Mouse (Mus musculus): ENCODE results near the gene Gm10260.

Gene Gm10260

GRCm38 (mm10) chr13:97760532-97760931 lies at the start of gene Gm10260:
Gene Gm10260 (minus strand): TSS chr13:97760632.
- no peak for DNase-seq

- no peak for DNase-seq
Measured at GRCm38 (mm10) chr13:97809828-97810227, 49.4 kb upstream of the Gm10260 start.

- DNase-seq, result no peak
Measured at GRCm38 (mm10) chr13:97805907-97806306, 45.5 kb upstream of the Gm10260 start.

GRCm38 (mm10) chr13:97802386-97802785 lies 42.0 kb upstream of the Gm10260 start:
- DNase-seq, result no peak

- no peak for DNase-seq
Measured at GRCm38 (mm10) chr13:97797462-97797861, 37.0 kb upstream of the Gm10260 start.

- no peak for DNase-seq
Measured at GRCm38 (mm10) chr13:97794780-97795179, 34.3 kb upstream of the Gm10260 start.

- DNase-seq, result peak; percentile 63
Measured at GRCm38 (mm10) chr13:97793932-97794331, 33.5 kb upstream of the Gm10260 start.

- DNase-seq, result no peak
Measured at GRCm38 (mm10) chr13:97791664-97792063, 31.2 kb upstream of the Gm10260 start.

GRCm38 (mm10) chr13:97789782-97790450 lies 29.5 kb upstream of the Gm10260 start:
- DNase-seq, result no peak

GRCm38 (mm10) chr13:97785167-97785835 lies 24.9 kb upstream of the Gm10260 start:
- DNase-seq, result no peak

GRCm38 (mm10) chr13:97783423-97784143 lies 23.2 kb upstream of the Gm10260 start:
- no peak for DNase-seq

GRCm38 (mm10) chr13:97782063-97782462 lies 21.6 kb upstream of the Gm10260 start:
- peak; percentile 38 for DNase-seq

- DNase-seq, result no peak
Measured at GRCm38 (mm10) chr13:97781637-97782036, 21.2 kb upstream of the Gm10260 start.

- no peak for DNase-seq
Measured at GRCm38 (mm10) chr13:97780556-97780955, 20.1 kb upstream of the Gm10260 start.

GRCm38 (mm10) chr13:97779657-97780445 lies 19.4 kb upstream of the Gm10260 start:
- no peak for DNase-seq

GRCm38 (mm10) chr13:97778698-97779194 lies 18.3 kb upstream of the Gm10260 start:
- peak; percentile 71 for DNase-seq

- DNase-seq, result peak; percentile 25
Measured at GRCm38 (mm10) chr13:97777667-97778066, 17.2 kb upstream of the Gm10260 start.

GRCm38 (mm10) chr13:97776702-97777101 lies 16.3 kb upstream of the Gm10260 start:
- no peak for DNase-seq

- peak; percentile 18 for DNase-seq
Measured at GRCm38 (mm10) chr13:97775907-97776306, 15.5 kb upstream of the Gm10260 start.

- DNase-seq, result peak; percentile 16
Measured at GRCm38 (mm10) chr13:97774740-97775425, 14.5 kb upstream of the Gm10260 start.

GRCm38 (mm10) chr13:97769205-97769604 lies 8.8 kb upstream of the Gm10260 start:
- DNase-seq, result no peak

GRCm38 (mm10) chr13:97768803-97769202 lies 8.4 kb upstream of the Gm10260 start:
- no peak for DNase-seq

Data from liver (tissue).